Mouse (Mus musculus): ENCODE measurements around the gene Ttc16. TPM values are rescaled to one million over a fixed set of nuclear protein-coding genes. Genes with fewer than 3 reads are reported as not detected.

Gene Ttc16
- total RNA-seq, 1 experiment, result 0.94 TPM

DNA sequence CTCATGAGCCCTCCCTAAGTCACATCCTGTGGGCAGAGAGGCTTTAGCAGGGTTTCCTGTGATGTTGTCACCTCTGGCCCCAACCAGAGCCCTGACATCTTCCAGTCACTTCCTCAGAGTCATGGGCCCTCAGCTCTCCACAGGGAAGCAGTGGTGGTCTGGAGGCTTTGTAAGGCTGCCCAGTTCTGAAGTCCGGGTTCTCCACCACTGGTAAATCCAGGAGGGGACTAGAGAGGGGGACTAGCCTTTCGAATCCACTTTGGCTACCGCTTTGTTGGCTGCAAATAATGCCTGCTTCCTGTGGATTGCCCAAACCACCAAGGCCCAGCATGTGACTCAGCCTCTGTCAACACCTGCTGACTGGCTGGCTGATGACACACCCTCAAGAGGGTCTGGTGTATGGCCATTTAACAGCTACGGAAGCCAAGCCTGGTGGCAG, 60.4 kb downstream of the Ttc16 start:
- no peak for TF ChIP-seq ZC3H11A (IDR thresholded peaks at IDR 0.05; ENCODE audit: borderline replicate concordance, low read depth, low read length)
- TF ChIP-seq CHD2 (IDR thresholded peaks at IDR 0.05; ENCODE audit: low read depth, low read length), result no peak
- no peak for TF ChIP-seq HCFC1 (IDR thresholded peaks at IDR 0.05; ENCODE audit: borderline replicate concordance, insufficient read depth, low read length)
- no peak for TF ChIP-seq ZNF384 (IDR thresholded peaks at IDR 0.05; ENCODE audit: low read depth, low read length)
- no peak for TF ChIP-seq MAFK (IDR thresholded peaks at IDR 0.05; ENCODE audit: insufficient read depth, low read depth, low read length)
- H3K27ac ChIP-seq (ENCODE audit: insufficient read depth, low read depth, low read length, poor library complexity, severe bottlenecking), result peak overlapping the region; percentile 22; the same call in 1 of the 2 replicates
- in situ Hi-C loops (cut with MboI; ENCODE audit: low sequenced_read_pairs in 2 of 2, unreplicated experiment in 2 of 2), result no loop called here
- H3K4me3 ChIP-seq (ENCODE audit: insufficient read depth in 1 of 2, low read depth in 1 of 2, low read length in 2 of 2, poor library complexity in 1 of 2, severe bottlenecking in 1 of 2), result no peak overlapping the region
- H3K36me3 ChIP-seq (ENCODE audit: control insufficient read depth, insufficient read depth, low read length, poor library complexity, severe bottlenecking), result peaks cover 9% of the 10 kb centered on the region
- H3K9me3 ChIP-seq (ENCODE audit: control insufficient read depth, insufficient read depth, low read depth, low read length), result no peaks in the 10 kb centered on the region
- no peak for DNase-seq (ENCODE audit: low read depth, low spot score)
- H3K4me1 ChIP-seq (ENCODE audit: control insufficient read depth in 2 of 2, insufficient read depth in 2 of 2, low read length in 2 of 2, poor library complexity in 1 of 2), result peaks cover 5 to 17% of the 10 kb centered on the region in 2 experiments; a peak in 3 of 4 replicates
- no peak overlapping the region; the same call in 1 of the 2 replicates for H3K9ac ChIP-seq (ENCODE audit: insufficient read depth, low read depth, low read length, poor library complexity, severe bottlenecking)

DNA sequence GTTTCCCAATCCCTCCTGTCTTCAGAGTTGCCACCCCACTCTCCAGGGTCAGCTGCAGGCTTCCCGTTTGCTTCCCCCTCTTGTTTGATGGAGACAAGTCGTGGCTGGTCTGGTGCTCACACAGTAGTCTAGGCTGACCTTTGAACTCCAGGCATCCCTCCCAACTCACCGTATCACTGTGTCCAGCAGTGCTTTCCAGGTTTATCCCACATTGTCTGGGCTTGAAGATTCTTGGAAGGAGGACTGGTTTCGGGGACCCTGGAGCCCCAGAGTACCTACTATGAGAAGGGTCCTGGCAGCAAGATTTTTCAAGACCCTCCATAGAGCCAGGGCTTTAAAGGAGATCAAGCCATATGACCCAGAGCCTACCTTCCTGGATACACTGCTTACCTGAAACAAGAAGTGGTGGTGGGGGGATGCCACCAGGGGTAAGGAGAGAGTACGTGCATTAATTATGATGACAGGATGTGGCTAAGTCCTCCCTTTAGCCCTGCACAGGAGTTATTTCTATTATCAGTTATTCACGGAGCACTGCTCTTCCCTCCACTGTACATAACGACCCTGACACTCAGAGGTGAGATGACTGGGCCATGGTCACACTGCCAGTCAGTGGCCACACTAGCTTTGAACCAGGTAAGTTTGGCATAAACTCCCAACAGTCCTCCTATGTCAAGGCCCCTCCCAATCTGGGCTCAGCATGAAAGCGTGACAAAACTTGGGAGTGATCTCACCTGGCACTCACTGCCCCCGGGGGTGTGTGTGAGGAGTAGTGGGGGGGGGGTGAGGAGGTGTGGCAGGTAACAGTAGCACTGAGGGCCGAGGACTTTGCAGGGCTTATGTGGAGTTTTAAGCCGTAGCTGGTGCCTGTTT, 61.1 kb downstream of the Ttc16 start:
- H3K4me3 ChIP-seq (ENCODE audit: insufficient read depth in 1 of 2, low read depth in 1 of 2, low read length in 2 of 2, poor library complexity in 1 of 2, severe bottlenecking in 1 of 2), result no peak overlapping the region
- H3K9me3 ChIP-seq (ENCODE audit: control insufficient read depth, insufficient read depth, low read depth, low read length), result no peaks in the 10 kb centered on the region
- peak overlapping the region; percentile 57; the same call in 1 of the 2 replicates for H3K27ac ChIP-seq (ENCODE audit: insufficient read depth, low read depth, low read length, poor library complexity, severe bottlenecking)
- H3K4me1 ChIP-seq (ENCODE audit: control insufficient read depth in 2 of 2, insufficient read depth in 2 of 2, low read length in 2 of 2, poor library complexity in 1 of 2), result peaks cover 5 to 17% of the 10 kb centered on the region in 2 experiments; a peak in 3 of 4 replicates
- peak overlapping the region; percentile 74 for H3K9ac ChIP-seq (ENCODE audit: insufficient read depth, low read depth, low read length, poor library complexity, severe bottlenecking)
- TF ChIP-seq CHD2 (IDR thresholded peaks at IDR 0.05; ENCODE audit: low read depth, low read length) (no peak), ZNF384 (IDR thresholded peaks at IDR 0.05; ENCODE audit: low read depth, low read length) (no peak), ZC3H11A (IDR thresholded peaks at IDR 0.05; ENCODE audit: borderline replicate concordance, low read depth, low read length) (no peak), MAFK (IDR thresholded peaks at IDR 0.05; ENCODE audit: insufficient read depth, low read depth, low read length) (no peak)
- in situ Hi-C loops (cut with MboI; ENCODE audit: low sequenced_read_pairs in 2 of 2, unreplicated experiment in 2 of 2), result no loop called here
- no peak for DNase-seq (ENCODE audit: low read depth, low spot score)
- peaks cover 16% of the 10 kb centered on the region for H3K36me3 ChIP-seq (ENCODE audit: control insufficient read depth, insufficient read depth, low read length, poor library complexity, severe bottlenecking)

DNA sequence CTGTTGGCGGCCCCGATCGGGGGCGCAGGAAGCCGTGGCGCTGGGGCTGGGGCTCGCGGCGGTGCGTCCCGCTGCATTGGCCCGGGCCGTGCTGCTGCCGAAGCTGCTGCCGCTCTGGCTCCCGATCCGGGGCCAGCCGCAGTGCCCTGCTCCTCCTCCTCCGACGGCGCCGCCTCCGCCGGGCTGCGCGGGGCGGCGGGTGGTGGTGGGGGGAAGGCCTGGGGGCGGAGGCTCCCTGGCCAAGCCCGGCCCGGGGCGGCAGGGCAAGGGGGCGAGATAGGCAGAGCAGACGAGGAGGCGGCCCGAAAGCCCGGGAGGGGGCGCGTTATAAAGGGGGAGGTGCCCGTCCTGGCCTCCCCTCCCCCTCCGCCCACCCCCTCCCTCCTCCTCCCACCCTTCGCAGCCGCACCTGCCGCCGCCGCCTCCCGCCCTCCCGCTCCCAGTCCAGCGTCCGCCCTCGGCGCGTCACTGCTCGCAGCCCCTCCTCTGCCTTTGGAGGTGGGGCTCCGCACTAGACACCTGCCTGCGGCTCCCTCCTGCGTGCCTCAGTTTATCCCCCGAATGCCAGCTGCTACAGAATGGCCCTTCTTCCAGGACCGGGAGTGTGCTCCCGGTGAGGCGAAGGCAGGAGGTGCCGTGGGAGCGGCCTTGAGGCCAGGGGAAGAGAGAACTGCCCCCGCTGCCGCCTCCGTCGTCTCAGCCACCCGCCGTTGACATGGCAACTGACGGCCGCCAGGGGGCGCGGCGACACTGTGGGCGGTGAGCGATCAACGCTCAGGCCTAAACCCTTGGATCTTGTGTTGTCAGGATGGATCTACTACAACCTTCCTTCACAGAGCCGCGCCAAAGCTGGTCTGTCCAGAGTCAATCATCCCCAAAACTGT, 62.3 kb downstream of the Ttc16 start, which contains the start of gene Cdk9:
Gene Cdk9, minus strand, starts transcription at position 143 of the 884 bp plus-strand sequence.
- H3K4me3 ChIP-seq (ENCODE audit: insufficient read depth in 1 of 2, low read depth in 1 of 2, low read length in 2 of 2, poor library complexity in 1 of 2, severe bottlenecking in 1 of 2), result peak within 1 kb of the TSS; percentile 95 to 99
- TF ChIP-seq HCFC1 (IDR thresholded peaks at IDR 0.05; ENCODE audit: borderline replicate concordance, insufficient read depth, low read length) (peak; percentile 52; the same call in 1 of the 2 replicates), ZC3H11A (IDR thresholded peaks at IDR 0.05; ENCODE audit: borderline replicate concordance, low read depth, low read length) (no peak; the same call in 1 of the 2 replicates)
- H3K9ac ChIP-seq (ENCODE audit: insufficient read depth, low read depth, low read length, poor library complexity, severe bottlenecking), result peak within 1 kb of the TSS; percentile 97
- peaks cover 26% of the 10 kb centered on the region for H3K36me3 ChIP-seq (ENCODE audit: control insufficient read depth, insufficient read depth, low read length, poor library complexity, severe bottlenecking)
- in situ Hi-C loops (cut with MboI; ENCODE audit: low sequenced_read_pairs in 2 of 2, unreplicated experiment in 2 of 2), result no loop called here
- H3K4me1 ChIP-seq (ENCODE audit: control insufficient read depth in 2 of 2, insufficient read depth in 2 of 2, low read length in 2 of 2, poor library complexity in 1 of 2), result peaks cover 5 to 19% of the 10 kb centered on the region in 2 experiments; a peak in 3 of 4 replicates
- no peaks in the 10 kb centered on the region for H3K9me3 ChIP-seq (ENCODE audit: control insufficient read depth, insufficient read depth, low read depth, low read length)
- H3K27ac ChIP-seq (ENCODE audit: insufficient read depth, low read depth, low read length, poor library complexity, severe bottlenecking), result peak within 1 kb of the TSS; percentile 87
- DNase-seq (ENCODE audit: low read depth, low spot score), result peak; percentile 73

DNA sequence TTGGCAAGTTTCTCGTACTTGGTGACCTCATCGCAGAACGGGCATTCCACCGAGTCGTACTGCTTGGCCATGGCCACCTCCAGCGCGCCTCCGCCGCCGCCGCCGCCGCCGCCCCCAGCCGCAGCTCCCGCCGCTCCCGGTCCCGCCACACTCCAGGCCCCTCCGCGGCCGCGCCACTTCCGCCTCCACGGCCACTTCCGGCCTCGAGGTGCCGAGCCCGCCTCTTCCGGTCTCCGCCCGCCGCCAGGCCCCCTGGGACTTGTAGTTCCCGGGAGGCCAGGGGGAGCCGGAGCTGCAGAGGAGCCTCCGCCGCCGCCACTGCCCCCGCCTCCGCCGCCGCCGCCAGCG, 62.9 kb downstream of the Ttc16 start:
- peak overlapping the region; percentile 97 for H3K9ac ChIP-seq (ENCODE audit: insufficient read depth, low read depth, low read length, poor library complexity, severe bottlenecking)
- no peaks in the 10 kb centered on the region for H3K9me3 ChIP-seq (ENCODE audit: control insufficient read depth, insufficient read depth, low read depth, low read length)
- H3K27ac ChIP-seq (ENCODE audit: insufficient read depth, low read depth, low read length, poor library complexity, severe bottlenecking), result peak overlapping the region; percentile 87
- peak; percentile 93 for TF ChIP-seq HCFC1 (IDR thresholded peaks at IDR 0.05; ENCODE audit: borderline replicate concordance, insufficient read depth, low read length)
- no peak for TF ChIP-seq MAFK (IDR thresholded peaks at IDR 0.05; ENCODE audit: insufficient read depth, low read depth, low read length)
- peaks cover 32% of the 10 kb centered on the region for H3K36me3 ChIP-seq (ENCODE audit: control insufficient read depth, insufficient read depth, low read length, poor library complexity, severe bottlenecking)
- in situ Hi-C loops (cut with MboI; ENCODE audit: low sequenced_read_pairs in 2 of 2, unreplicated experiment in 2 of 2), result no loop called here
- DNase-seq (ENCODE audit: low read depth, low spot score), result peak; percentile 83
- peaks cover 5 to 19% of the 10 kb centered on the region in 2 experiments; a peak in 3 of 4 replicates for H3K4me1 ChIP-seq (ENCODE audit: control insufficient read depth in 2 of 2, insufficient read depth in 2 of 2, low read length in 2 of 2, poor library complexity in 1 of 2)
- H3K4me3 ChIP-seq (ENCODE audit: insufficient read depth in 1 of 2, low read depth in 1 of 2, low read length in 2 of 2, poor library complexity in 1 of 2, severe bottlenecking in 1 of 2), result peak overlapping the region; percentile 95 to 99

Data from ES-E14 (cell line).